Mouse (Mus musculus): Measurements from ENCODE around the gene Shc1.

The Shc1 gene

DNA sequence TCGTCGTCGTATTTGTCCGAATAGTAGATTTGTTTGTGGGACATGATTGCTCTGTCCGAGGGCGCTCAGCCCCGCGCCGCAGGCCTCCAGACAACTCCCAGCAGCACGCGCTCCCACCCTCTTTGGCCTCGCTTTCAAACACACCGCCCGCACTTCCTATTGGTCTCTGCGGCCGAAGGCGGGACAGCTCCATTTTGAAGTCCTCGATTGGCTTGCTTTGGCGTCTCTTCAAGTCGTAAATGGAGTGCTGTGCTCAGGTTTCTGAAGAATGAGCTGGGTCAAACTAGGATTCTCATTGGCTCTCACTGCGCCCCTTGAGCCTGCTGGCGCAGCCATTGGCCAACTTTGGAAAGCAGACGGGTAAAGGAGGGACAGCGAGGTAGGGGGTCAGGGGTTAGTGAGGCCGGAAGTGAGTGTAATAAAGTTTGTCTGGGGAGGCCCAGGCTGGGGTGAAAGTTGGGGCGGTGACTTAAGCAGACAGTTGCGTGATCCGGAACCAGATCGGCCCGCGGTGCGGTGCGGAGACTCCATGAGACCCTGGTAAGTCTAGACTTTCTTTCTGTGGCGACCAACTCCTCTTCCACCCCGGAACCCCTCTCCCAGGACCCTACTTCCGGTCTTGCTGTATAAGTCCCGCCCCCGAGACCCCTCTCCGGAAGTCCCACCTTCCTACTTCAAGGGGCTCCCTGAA is at the start of gene Shc1, which contains the start of gene Cks1b:
Gene Shc1 (plus strand): TSS at position 274 of the 691 bp plus-strand sequence.
Gene Cks1b (minus strand): TSS at position 214 of the 691 bp plus-strand sequence.
- peak; percentile 100 for DNase-seq

DNA sequence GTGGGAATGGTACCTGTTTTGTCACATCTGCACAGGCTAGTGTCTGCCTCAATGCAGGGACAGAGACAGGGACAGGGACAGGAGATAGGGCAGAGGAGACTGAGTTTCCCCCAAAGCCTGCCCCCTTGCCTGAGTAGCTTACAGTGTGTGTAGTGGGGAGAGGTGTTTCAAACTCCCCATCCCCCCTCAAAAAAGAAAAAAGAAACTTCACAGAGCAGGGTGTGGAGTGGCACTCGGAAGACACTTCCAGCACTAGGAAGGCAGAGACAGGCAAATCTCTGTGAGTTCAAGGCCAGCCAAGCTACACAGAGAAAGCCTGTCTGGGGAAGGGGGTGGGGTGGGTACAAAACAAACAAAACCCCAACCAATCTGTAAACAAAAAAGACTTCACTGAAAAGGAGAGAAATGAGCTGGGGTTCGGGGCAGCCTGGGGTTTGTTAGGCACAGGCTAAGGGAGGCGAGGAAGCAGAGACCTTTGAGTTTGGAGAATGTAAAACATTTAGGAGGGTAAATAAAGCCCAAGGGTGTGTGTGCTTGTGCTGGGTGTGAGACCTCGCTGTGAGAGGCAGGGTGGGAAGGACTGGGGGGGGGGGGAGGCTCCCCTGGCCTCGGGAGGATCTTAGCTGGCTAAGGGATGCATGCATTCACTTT is 44.5 kb upstream of the Shc1 start:
- DNase-seq: peak; percentile 83

DNA sequence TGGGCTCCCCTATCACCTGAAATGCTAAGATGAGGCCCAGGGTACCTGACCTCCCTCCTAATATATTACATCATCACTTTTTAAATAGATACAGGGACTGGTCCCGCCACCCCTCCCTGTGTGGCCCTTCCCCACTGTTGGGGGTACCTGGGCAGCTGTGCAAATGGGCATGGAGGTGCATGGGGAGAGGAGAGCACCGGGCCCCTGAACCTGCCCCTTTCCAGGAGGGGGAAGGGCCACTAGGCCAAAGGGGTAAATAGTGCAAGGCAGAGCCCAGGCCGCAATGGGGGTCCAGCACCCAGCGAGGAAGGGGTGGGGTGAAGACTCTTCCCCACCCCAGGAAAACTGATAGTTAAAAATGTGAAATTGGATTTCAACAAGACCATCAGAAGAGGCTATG is 40.4 kb upstream of the Shc1 start:
- DNase-seq: peak; percentile 93

DNA sequence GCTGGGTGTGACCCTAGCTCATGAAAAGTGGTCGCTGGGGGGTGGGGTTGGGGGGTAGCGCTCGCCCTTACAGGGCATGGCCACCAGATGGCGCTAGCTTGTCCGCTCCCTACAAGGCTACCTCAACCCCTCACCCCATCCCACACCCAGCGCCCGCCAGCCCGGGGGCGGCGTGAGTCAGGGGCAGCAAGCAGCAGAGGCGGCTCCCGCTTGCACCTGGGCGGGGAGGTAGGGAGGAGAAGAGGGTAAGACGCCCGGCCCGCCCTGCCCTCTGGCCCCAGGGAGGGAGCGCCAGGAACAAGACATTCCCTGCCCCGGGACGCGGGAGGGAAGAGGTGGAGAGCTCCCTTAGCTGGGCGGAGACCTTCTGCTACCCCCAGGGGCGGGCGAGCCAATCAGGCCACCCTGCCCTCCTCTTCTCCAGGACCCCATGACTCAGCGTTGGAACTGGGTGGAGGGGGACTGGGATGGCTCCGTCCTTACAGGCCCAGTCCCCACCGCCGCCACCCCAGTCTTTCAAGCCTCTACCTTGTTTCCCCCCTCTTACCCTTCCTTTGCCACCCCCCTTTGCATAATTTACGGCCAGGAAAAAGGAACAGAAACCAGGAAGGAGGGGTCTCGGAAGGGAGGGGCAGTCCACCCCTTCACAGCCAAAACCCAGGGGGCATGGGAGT is 39.7 kb upstream of the Shc1 start:
- peak; percentile 99 for DNase-seq

DNA sequence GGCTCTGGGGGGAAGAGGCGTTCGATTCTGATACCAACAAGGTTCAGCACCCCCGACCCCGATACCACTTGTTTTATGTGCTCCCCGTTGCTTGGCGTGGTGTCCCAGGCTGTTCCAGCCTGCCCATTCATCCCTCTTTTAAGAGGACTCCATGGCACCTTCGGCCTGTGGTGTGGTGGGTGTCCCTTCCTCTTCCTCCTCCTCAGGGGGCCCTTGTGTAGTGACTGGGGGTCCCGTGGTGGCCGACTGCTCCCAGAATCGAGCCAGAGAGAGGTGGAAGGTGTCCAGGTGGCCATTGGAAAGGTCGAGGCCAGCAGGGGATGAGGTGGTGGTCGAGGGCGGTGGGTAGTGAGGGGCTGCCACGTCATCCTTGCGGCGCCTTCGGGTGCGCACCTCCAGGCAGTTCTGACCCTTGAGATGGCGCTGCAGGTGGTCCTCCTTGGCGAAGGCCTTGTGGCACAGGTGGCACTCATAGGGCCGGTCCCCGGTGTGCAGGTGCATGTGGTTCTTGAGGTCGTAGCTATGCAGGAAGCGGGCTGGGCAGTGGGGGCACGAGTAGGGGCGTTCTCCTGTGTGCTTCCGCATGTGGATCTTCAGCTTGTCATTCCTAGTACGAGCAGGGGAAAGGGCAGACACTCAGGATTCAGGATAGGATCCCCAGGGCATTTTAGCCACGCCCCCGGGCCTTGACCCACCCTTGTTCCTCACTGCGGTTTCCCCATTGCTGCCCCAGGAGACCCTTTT is 38.7 kb upstream of the Shc1 start:
- peak; percentile 94 for DNase-seq

DNA sequence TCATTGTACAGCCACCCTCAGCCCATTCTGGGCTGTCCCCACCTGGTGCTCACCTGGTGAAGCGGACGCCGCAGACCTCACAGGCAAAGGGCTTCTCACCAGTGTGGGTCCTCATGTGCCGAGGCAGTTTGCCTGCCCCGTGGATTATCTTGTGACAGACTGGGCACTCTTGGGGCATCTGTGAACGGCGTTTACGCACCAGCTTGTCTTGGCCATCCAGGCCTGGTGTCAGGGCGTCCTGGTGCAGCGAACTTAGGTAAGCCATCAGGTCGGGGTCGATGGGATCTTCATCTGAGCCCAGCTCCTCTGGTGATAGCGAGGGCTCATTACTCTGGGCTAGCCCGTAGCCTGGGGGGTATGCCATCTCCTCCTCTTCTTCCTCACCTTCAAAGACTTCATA is 38.0 kb upstream of the Shc1 start:
- peak; percentile 93 for DNase-seq

DNA sequence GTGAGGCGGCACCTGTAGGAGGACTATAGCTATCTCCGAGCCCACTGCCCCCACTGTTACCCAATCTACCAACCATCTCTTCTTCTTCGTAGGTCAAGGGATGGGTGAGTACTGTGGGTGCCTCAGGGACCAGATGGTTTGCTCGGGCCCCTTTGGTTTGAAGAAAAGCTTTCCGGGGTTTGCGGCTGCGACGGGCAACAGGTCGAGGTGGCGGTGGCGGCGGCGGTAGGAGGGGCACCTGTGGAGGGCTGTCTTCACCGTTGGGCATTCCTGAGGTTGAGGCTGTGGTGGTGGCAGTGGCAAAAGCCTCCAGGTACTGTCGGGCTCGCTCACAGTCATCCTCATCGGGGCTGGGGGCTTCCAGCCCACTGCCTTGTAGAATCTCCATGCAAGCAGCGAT is 37.5 kb upstream of the Shc1 start:
- peak; percentile 93 for DNase-seq

DNA sequence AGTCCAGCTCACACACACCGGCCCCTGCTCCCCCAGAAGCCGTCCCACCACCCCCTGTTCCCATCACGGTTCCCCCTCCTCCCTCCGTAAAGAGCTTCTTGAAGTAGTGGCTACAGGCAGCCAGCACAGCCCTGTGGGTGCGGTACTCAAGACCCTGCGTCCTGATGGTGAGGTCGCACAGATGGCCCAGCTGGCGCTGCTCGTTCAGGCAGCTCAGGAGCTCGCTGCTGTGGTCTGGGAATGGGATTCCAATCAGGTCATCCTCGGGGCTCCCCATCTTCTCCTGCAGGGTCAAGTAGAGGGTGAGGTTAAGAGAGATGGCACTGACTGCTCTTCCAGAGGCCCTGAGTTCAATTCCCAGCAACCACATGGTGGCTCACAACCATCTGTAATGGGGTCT is 37.0 kb upstream of the Shc1 start:
- peak; percentile 90 for DNase-seq

DNA sequence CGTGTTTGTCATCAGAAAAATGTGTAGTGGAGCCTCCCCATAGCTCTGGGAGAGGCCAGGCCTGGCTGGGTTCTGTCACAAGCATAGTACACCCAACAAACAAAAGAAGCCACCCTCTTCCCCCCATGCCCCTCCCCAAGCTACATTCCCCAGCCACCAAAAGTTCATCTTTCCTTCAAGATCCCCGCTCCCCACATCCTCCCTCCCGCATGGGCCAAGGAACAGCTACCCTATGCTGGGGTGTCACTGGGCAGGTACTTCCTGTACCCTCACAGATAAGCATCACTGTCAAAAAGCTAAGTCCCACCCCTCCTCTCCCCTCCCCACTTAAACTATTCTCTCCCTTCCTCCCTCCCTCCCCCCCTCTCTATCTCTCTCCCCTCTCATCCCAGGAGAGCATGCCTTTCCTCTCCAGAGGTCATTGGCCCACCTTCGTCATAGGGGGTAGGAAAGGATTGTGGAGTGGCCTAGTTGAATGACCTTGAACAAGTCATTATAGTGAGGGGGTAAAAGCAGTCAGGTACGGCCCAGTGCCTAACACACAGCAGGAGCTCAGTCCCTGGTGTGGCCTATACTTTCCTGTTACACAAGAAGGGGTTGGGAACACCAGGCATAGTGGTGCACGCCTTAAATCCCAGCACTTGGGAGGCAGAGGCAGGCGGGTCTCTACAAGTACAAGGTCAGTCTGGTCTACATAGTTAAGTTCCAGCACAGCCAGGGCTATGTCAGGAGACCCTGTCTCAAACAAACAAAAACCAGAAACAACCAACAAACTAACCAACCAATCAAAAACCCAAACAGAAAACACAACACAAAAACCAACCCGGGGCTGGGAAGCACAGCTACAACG is 36.0 kb upstream of the Shc1 start:
- peak; percentile 87 for DNase-seq

DNA sequence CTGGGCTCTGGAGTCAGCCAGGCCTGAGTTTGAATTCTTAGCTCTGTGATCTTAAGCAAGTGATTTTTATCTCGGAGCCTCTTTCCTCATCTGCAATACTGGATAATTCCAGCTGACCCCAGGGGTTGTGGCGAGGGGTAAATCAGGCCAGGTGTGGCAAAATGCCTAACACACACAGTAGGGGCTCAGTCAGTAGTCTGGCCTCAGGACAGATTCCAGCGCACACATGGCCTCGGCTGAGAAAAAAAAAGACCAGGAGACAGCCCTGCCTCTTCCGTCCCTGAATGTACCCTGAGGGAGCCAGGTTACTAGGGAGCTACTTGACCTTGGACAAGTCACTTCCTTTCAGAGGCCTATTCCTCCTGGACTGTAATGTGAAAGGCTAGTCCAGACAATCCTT is 35.3 kb upstream of the Shc1 start:
- peak; percentile 88 for DNase-seq

DNA sequence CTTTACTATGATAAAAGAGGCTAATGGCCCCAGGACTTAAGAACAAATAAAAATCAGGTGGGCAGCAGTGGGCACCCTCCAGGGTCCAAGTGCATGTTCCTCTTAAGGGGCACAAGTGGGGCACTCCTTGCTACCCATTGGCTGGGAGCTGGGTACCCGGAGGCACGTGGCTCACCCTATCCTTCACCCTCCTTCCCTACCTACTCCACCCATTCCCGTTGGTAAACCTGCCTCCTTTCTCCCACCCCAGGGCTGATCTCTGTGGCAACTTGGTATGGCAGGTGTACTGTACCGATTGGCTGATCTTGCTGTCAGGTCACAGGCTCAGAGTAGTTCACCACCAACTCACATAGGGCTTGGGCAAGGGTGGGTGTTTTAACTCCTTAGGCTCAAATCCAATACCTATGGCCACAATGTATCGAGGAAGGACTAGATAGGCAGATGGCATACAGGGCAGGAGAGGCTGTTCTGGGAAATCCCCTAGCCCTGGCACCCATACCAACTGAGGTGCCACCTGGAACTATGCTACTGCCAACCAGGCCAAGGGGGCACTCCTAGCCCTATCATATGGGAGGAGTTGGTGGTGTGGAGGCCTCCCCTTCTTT is 34.5 kb upstream of the Shc1 start:
- peak; percentile 87 for DNase-seq

DNA sequence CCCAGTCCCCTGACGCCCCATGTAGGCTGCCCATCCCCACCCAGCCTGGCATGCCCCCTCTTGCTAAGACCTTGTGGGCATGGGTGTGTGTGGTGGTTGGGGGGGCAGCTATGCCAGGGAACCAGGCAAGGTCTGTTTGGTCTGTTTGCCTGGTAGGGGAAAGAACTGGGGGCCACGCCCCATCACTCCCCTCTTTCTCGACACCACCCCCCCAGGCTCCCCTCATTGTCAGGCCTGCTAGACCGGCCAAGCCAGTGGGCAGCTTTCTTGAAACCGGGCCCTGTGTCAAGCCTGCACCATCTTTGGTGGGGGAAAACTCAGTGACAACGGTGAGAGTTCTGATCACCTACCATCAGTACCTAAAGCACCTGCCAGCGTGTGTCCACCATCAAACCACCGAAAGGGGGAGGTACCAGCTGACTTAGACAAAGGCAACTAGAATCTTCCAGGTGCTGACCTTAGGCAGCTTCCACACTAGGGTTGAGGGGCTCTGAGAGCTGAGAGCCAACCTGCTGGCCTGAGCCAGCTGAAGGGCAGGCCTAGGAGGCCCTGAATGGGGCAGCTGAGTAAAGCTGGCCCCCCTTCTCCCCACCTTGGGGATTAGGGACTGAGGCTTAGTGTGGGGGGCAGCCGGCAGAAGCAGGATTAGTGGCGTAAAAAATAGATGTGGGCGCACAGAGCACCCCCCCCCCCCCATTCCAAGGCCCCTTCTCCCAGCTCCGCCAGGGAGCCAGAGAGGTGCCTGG is 33.7 kb upstream of the Shc1 start:
- peak; percentile 89 for DNase-seq

DNA sequence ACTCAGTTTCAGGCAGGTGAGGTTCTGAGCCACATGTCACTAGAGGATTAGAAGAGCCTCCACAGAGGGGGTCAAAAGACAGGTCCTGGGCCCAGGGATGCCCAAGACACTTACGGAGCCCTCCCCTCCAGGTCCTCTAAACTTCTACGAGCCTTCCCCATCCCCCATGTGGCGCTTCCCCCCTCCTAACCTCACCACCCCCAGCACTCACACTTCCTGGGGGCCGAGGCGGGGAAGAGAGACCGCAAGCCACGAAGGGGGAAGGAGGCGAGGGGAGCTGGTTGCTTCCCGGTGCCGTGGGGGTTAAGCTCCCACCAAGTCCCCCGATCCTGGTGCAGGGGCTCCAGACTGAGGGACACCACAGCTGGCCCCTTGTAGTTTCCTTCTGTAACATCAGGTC is 32.8 kb upstream of the Shc1 start:
- peak; percentile 92 for DNase-seq

DNA sequence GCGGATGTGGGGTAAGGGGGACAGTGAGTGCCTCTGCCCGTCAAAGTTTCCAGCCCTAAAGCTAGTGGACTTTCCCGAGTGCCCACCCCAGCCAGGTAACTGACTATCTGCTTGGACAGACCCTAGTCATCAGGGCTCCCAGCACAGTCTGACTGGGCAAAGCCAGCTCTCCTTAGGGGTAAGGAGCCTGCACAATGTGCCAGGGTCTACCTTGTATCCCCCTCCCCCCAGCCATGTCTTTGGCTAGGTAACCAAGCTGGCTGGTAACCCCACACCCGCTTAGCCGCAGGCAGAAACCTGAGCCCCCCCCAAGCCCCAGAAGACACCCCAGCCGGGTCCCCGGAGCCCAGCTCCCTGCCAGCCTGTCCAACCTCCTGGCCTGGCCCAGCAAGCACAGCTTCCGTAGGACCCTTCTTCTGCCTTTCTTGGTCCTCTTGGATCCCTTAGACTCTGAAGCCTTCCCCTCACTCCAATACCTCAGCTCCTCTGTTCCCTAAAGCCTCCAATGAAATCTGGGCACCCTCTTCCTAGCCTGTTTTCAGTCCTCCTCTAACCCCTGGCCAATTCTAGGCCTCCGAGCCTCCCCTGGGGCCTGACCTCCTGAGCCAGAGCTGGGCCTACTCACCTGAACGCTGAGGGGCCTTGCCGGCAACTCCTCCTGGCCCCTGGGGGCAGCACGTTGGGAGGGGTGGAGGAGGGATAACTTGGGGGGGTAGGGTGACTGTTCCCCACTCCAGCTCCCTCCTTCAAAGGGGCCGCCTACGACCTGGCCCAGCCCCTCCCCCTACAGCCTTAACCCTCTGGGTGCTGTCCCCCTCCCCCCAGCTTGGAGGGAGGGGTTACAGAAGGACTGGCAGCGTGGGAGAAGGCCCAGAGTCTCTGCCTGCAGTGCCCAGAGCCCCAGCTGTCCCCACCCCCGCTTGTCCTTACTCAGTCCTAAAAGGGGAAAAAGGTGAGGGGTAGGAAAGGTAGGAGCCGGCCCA is 31.5 kb upstream of the Shc1 start:
- DNase-seq: peak; percentile 92

DNA sequence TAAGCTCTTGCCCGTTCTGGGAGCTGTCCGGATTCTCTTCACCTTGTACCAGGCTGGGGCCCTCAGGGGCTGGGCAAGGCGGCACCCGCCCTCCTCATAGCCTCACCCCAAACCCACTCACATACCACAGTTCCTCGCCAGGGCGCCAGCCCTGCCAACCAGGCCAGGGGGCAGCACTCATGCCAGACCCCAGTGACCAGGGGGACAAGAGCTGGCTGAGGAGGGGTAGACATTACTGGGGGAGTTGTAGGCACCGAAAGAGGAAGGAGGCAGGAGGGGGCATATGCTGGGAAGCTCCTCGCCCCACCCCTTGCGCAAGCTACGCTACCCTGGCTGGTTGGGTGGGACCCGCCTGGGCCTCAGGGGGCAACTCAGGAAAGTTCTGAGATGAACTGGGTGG is 30.6 kb upstream of the Shc1 start:
- peak; percentile 97 for DNase-seq

DNA sequence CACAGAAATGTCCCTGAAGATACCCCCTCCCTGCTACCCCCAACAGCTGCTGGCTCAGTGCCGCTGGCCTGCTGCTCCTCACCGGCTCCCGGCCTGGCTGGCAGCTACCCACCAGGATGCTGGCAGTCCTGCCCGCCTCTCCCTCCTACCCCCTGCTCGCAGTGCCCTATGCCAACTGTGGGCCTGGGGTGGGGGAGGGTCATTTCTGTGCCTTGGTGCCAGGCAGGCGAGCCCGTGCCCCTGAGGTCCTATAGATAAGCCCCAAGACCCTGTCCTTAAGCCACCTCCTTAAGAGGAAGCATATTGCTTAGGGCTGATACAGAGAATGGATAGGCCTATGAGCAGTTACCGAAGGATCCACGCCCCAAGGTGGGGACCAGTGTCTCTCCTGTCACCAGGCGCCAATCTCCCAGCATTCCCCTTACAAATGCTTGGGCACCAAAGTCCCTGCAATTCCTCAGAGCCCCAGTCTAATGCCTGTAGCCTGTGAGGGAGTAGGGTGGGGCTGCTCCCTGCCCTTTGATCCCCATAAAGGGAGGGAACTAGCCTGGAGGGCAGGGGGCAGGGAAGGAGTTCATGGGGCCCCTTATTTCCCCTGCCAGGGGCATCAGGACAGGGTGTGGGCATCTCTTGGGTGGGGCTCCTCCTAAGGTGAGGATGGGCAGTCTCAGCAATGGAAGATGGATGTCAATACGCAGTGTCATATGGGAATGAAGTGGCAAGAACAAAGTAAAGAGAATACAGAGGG is 29.9 kb upstream of the Shc1 start:
- peak; percentile 98 for DNase-seq

DNA sequence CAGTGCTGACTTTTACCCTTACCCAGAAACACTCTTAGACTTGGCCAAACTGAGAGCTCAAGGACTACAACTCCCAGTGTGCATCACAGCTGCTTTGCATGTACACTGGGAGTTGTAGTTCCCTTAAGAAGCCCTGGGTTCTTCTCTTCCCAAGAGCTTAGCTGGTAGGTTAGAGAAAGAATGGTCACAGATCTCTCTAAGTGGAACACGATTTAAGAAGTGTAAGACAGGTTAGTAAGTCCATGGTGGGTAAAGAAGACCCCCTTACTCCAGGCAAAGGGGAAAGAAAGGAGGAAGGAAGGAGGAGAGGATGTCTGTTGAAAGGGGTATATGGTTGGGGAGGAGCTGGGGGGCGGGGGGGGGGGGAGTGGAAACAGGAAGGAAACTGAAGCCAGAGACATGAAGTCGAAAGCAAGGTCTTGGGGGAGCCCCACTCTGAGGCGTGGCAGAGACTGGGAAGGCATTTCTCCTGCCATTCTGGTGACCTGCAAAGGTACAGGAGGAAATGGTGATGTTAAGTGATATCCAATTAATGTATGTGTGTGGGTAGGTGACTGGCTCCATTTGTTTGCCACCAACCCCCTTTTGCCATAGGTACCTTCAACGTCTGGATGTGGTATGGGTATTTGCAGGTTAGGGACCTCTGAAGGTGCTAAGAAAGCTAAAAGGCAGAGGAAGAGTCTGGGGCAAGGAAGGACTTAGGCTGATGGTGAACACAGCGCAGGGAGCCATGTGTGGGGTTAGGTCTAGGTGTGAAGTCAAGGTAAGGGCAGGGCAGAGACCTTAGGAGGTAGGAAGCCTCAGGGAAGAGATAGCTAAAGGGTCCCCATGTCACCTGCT is 29.1 kb upstream of the Shc1 start:
- peak; percentile 94 for DNase-seq

DNA sequence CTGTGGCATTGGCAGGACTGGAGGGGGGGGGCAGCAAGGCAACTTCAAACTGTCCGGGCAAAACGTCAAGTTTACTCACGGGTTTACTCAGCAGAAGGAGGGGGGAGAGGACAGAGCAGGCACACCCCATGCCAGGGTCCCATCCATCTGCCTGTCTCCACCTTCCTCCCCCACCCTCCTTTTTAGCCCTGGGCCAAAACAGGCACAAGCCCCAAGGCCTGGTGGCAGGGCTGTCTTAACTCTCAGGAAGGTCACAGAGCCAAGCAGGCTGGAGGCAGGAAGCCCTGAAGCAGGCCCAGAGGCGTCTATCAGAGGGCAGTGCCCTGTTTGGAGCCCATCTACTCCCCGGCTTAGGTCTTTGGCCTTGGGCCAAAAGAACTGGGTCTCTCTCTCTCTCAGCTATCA is 28.1 kb upstream of the Shc1 start:
- DNase-seq: peak; percentile 98
